Mouse (Mus musculus): ENCODE results near the gene Ccdc102a.

DNA sequence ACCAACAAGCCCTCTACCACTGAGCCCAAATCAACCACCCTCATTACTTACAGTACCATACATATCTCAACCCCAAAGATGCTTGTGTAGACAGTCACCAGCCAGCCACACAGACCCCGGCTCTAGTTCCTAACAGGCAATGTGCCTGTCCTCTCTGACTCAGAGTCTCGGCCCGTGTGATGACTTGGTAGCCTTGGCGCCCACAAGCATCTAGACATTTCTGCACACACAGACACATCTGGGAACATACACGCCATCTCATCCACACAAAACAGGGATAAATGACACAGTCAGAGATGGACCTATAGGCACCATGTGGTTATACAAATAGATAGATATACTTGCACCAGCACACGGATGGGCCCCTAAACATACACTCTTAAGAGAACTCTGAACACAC lies 3.6 kb downstream of the Ccdc102a start:
- TF ChIP-seq CHD2 (IDR thresholded peaks at IDR 0.05; ENCODE audit: low read depth, low read length): no peak
- no peak for TF ChIP-seq MAFK (IDR thresholded peaks at IDR 0.05; ENCODE audit: insufficient read depth, low read depth, low read length)

Measured in ES-E14 (cell line).